Mouse (Mus musculus): ENCODE measurements around the gene Adamts4.

Adamts4 gene

GRCm38 (mm10) chr1:171309321-171309720, 59.1 kb downstream of the Adamts4 start:
- DNase-seq (ENCODE audit: low spot score in 2 of 2), result no peak

All from right cerebral cortex, postnatal 36 days (tissue).